Mouse (Mus musculus) ES-E14 (cell line): ENCODE data around the gene Soat2.

Experiments
- CHD2 ChIP-seq: IDR thresholded peaks from 2 replicates; pipeline ENCODE4 v1.6.1; 2014; ENCODE audit warnings: mild to moderate bottlenecking, low read depth, low read length, inconsistent platforms
- HCFC1 ChIP-seq: IDR thresholded peaks from 2 replicates; pipeline ENCODE4 v1.6.1; 2012; ENCODE audit warnings: low read length, inconsistent platforms, borderline replicate concordance; ENCODE audit not compliant: insufficient read depth
- MAFK ChIP-seq: IDR thresholded peaks from 2 replicates; pipeline ENCODE4 v1.6.1; 2014; ENCODE audit warnings: mild to moderate bottlenecking, low read depth, low read length, inconsistent platforms; ENCODE audit not compliant: insufficient read depth
- ZC3H11A ChIP-seq: IDR thresholded peaks from 2 replicates; pipeline ENCODE4 v1.6.1; 2012; ENCODE audit warnings: low read depth, mild to moderate bottlenecking, inconsistent platforms, low read length, borderline replicate concordance

DNA sequence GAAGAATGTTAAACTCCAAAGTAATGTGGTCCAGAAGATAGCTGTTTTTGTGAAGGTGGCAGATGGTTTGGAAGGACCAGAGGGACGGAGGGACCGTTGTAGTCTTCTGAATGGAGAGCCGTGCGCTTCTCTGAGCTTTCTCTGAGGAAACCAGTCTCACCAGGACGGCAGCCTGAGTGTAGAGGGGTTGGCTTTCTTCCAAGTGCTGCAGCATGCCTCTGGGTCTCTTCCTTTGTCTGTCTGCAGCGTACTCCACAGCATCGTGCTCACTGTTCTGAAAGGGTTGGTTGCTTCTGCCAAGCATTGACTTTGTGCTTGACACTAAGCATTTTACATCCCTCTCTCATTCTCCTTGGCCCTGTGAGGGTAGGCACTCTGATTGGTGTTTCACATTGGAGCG is 55.5 kb downstream of the Soat2 start:
- TF ChIP-seq CHD2 = no peak
- TF ChIP-seq HCFC1 = no peak
- TF ChIP-seq MAFK = no peak
- no peak for TF ChIP-seq ZC3H11A
